Mouse (Mus musculus) liver, embryonic 18 days (tissue): ENCODE measurements around the gene Ap5b1. TPM values are rescaled to one million over a fixed set of nuclear protein-coding genes. Genes with fewer than 3 reads are reported as not detected.

Experiments
- polyA plus RNA-seq: library from polyadenylated mRNA; depleted of rRNA; stranded (reverse); fragments of >200 nt; gene quantifications from 2 replicates; pipeline ENCODE4 v1.2.3, GENCODE M21; 2012; rRNA removed

The Ap5b1 gene
- 2.0 and 2.5 TPM in 2 replicates for polyA plus RNA-seq

DNA sequence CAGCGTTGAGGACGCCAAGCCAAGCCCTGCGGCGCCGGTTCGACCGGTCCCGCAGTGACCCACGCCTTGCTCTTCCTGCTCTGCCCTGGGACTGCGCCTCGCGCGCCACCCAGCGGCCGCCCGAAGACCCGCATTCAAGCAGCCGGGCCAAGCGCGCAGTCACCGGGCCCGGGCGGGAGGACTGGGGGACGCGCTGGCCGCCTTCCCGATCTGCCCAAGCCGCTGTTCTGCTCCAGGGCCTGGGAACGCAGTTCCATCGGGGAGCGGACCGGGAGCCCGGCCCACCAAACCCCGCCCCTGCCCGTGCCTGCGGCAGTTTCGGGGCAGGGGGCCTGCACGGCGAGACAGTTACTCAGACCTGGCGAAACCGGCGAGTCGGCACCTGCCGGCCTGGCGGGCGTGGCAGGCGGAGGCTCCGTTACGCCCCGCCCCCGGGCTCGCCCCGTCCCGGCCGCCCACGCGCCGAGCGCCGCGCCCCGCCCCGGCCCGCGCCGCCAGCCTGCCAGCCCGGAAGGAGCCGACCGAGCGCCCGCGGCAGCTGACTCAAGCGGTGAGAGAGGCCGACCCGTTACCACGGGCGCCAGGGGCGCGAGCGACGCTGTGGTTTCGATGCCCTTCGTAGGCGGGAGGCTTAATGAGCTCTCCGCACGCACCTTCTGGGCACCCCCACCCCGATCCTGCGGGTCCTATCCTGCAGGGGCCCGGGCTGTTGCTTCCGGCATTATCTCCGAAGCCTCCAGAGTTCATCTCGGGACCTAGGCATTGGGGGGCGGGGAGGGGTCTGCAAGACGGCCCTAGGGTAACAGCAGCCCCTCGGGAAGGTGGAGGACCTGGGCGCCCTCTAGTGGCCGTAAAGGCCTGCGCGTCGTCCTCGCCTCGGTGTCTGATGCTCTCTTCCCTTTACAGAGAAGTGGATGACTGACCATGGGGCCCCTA lies at the start of gene Ap5b1:
Ap5b1 (plus strand) TSS at position 492 of the 936 bp plus-strand sequence.

DNA sequence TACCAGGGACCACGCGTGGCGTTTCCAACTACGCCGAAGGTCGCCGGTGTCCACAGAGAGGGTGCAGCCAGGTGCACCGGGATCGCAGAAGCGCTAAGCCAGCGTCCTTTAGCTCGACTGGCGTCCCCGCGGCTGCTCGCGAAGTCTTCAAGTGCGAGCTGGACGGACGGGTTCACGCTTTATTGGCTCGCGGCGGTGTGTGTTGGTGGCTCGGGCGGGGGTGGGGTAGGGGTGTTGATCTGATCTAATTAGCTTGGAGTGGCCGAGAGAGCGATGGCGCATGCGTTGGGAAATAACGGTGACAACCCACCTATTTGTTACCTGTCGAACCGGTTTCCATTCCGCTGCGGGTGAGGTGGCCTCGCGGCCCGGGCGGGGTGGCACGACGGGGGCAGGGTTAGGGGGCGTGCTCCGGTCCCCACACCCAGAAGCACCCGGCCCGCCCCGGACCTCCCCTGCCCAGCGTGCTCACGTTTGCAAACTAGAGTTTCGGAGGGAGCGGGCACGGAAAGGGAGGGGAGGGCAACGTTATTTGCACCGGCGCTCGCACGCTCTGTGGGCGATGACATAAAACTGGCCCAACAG lies 7.3 kb upstream of the Ap5b1 start, which contains the start of gene Ovol1:
Ovol1 (minus strand) TSS at position 190 of the 585 bp plus-strand sequence.

DNA sequence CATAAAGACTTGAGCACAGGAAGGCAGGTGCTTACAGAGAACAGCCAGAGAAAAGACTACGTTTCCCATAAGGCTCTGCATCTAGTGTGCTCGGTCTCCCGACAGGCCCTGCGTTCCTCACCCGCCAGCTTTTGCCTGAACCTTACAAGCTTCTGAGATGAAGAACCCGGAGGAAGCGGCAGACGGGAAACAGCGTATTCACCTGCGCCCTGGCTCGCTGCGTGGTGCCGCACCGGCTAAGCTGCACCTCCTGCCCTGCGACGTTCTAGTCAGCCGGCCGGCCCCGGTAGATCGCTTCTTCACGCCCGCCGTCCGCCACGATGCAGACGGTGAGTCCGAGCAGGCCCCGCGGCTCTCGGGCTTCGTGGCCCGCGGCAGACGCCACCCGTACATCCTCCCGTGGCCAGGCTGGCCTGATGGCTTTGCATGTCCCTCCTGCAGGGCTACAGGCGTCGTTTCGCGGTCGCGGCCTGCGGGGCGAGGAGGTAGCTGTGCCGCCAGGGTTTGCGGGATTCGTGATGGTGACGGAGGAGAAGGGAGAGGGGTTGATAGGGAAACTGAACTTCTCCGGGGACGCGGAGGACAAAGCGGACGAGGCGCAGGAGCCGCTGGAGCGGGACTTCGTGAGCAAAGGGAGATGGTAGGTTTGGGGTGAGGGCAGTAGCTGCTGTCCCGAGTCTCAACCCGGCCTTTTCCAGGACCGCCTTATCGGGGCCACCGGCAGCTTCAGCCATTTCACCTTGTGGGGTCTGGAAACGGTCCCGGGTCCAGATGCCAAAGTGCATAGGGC lies 34.1 kb downstream of the Ap5b1 start, which contains the start of gene Rnaseh2c:
Rnaseh2c (plus strand) TSS at position 122 of the 790 bp plus-strand sequence.

DNA sequence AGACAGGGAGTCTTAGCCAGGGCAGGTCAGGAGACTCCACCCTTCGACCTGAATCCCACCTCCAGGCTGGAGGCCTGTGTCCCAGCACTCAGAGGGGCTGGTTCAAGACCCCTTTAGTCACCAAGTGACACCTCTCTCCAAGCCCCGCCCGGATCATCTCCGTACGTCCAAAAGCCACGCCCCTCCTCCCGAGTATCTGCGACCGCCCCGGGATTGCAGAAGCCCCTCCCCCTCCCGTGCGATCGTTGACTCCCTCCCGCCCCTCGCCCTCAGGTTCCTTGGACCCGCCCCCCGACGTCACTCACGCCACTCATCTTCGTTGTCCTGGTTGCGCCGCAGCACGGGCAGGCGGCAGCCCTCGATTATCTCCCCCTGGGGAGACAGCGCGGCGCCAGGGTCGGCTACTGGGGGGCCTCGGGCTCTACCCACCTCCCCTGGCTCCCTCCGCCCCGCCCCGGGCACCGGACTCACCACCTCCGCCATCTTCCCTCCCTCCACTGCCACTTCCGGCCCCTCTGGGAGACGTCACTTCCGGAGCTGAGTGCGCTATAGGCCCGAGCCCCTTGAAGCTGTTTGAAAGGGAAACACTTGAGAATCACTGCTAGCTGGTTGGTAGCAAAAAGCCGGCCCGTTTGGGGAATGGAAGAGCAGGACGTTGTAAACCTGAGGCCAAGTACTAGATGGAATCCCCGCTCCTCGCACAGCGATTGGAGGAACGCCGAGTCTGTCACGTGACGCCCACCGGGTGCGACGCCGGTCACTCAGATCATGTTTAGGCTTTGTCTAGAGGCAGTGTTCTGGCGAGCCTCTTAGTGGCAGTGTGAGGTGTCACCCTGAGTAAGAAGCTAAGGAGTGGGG lies 42.0 kb downstream of the Ap5b1 start, which contains the start of gene Kat5:
Kat5 (minus strand) TSS at position 691 of the 858 bp plus-strand sequence.

Other genes with a start within 250 kb of the Ap5b1 start
- not detected in 2 replicates for gene Catsper1, start 232.3 kb upstream of the Ap5b1 start, polyA plus RNA-seq
- 0.26 and 0.34 TPM in 2 replicates for gene Cst6, start 218.5 kb upstream of the Ap5b1 start, polyA plus RNA-seq
- gene Eif1ad, start 201.3 kb upstream of the Ap5b1 start, polyA plus RNA-seq, result 14.5 and 15.1 TPM in 2 replicates
- gene Banf1, start 200.9 kb upstream of the Ap5b1 start, polyA plus RNA-seq, result 88.4 and 89.0 TPM in 2 replicates
- gene Sart1, start 179.3 kb upstream of the Ap5b1 start, polyA plus RNA-seq, result 17.2 and 21.0 TPM in 2 replicates
- gene Tsga10ip, start 165.5 kb upstream of the Ap5b1 start, polyA plus RNA-seq, result 0.08 and 0.10 TPM in 2 replicates
- 58.1 and 59.6 TPM in 2 replicates for gene Drap1, start 143.0 kb upstream of the Ap5b1 start, polyA plus RNA-seq
- gene AI837181, start 142.9 kb upstream of the Ap5b1 start, polyA plus RNA-seq, result 18.6 TPM in 2 replicates
- not detected in 2 replicates for gene Fosl1, start 120.5 kb upstream of the Ap5b1 start, polyA plus RNA-seq
- gene Ccdc85b, start 110.1 kb upstream of the Ap5b1 start, polyA plus RNA-seq, result 1.1 and 1.2 TPM in 2 replicates
- 28.7 and 31.9 TPM in 2 replicates for gene Fibp, start 107.4 kb upstream of the Ap5b1 start, polyA plus RNA-seq
- gene Ctsw, start 99.5 kb upstream of the Ap5b1 start, polyA plus RNA-seq, result 0.58 and 0.87 TPM in 2 replicates
- gene Efemp2, start 94.1 kb upstream of the Ap5b1 start, polyA plus RNA-seq, result 10.1 and 10.4 TPM in 2 replicates
- 13.3 and 13.4 TPM in 2 replicates for gene Mus81, start 79.6 kb upstream of the Ap5b1 start, polyA plus RNA-seq
- 367 and 388 TPM in 2 replicates for gene Cfl1, start 77.6 kb upstream of the Ap5b1 start, polyA plus RNA-seq
- 0.47 and 0.61 TPM in 2 replicates for gene 1700020D05Rik, start 64.2 kb upstream of the Ap5b1 start, polyA plus RNA-seq
- 4.5 and 5.8 TPM in 2 replicates for gene Snx32, start 57.5 kb upstream of the Ap5b1 start, polyA plus RNA-seq
- 0.04 and 0.05 TPM in 2 replicates for gene Ovol1, start 7.4 kb upstream of the Ap5b1 start, polyA plus RNA-seq
- 55.8 and 61.9 TPM in 2 replicates for gene Rnaseh2c, start 33.8 kb downstream of the Ap5b1 start, polyA plus RNA-seq
- gene Kat5, start 42.2 kb downstream of the Ap5b1 start, polyA plus RNA-seq, result 23.7 and 30.7 TPM in 2 replicates
- gene Rela, start 69.5 kb downstream of the Ap5b1 start, polyA plus RNA-seq, result 16.8 and 17.9 TPM in 2 replicates
- 21.9 and 28.0 TPM in 2 replicates for gene Sipa1, start 95.7 kb downstream of the Ap5b1 start, polyA plus RNA-seq
- gene Map3k11, start 120.7 kb downstream of the Ap5b1 start, polyA plus RNA-seq, result 14.1 and 14.8 TPM in 2 replicates
- gene Pcnx3, start 120.9 kb downstream of the Ap5b1 start, polyA plus RNA-seq, result 12.6 and 16.7 TPM in 2 replicates
- 0.02 TPM in 2 replicates for gene Kcnk7, start 136.3 kb downstream of the Ap5b1 start, polyA plus RNA-seq
- 46.5 and 51.9 TPM in 2 replicates for gene Ehbp1l1, start 158.3 kb downstream of the Ap5b1 start, polyA plus RNA-seq
- gene Fam89b, start 161.6 kb downstream of the Ap5b1 start, polyA plus RNA-seq, result 27.2 and 28.2 TPM in 2 replicates
- gene Ltbp3, start 172.9 kb downstream of the Ap5b1 start, polyA plus RNA-seq, result 3.3 and 3.8 TPM in 2 replicates
- 28.7 and 29.1 TPM in 2 replicates for gene Scyl1, start 203.4 kb downstream of the Ap5b1 start, polyA plus RNA-seq